Mouse (Mus musculus): Measurements from ENCODE around the gene Vamp9. TPM values are rescaled to one million over a fixed set of nuclear protein-coding genes. Genes with fewer than 3 reads are reported as not detected.

Vamp9 gene
- polyA plus RNA-seq, 1 experiment from 2014 or later: 1.0 TPM

GRCm38 (mm10) chr5:100000048-100000447, 94.0 kb downstream of the Vamp9 start:
- Histone ChIP-seq H3K27me3 (replicated peaks; ENCODE audit: control insufficient read depth, insufficient read depth, low read length) (no peaks in the 10 kb centered on the region), H3K4me1 (replicated peaks; ENCODE audit: control insufficient read depth, insufficient read depth, low read length) (no peaks in the 10 kb centered on the region), H3K4me3 (replicated peaks; ENCODE audit: low read length) (no peak overlapping the region), H3K9ac (replicated peaks; ENCODE audit: low read depth, low read length) (no peak overlapping the region), H3K9me3 (ENCODE audit: control insufficient read depth, low read length) (no peaks in the 10 kb centered on the region), H3K27ac (ENCODE audit: low read length) (no peak overlapping the region), H3K36me3 (ENCODE audit: control insufficient read depth, insufficient read depth) (no peaks in the 10 kb centered on the region), H3K4me2 (ENCODE audit: low read length) (no peak overlapping the region)
- no peak for ATAC-seq
- WGBS: 78% methylated on average over 7 of the region's 7 CpGs

- WGBS: 46% methylated on average over 6 of the region's 8 CpGs
- Histone ChIP-seq H3K9me3 (ENCODE audit: control insufficient read depth, low read length) (no peaks in the 10 kb centered on the region), H3K27ac (ENCODE audit: low read length) (no peak overlapping the region), H3K36me3 (ENCODE audit: control insufficient read depth, insufficient read depth) (no peaks in the 10 kb centered on the region), H3K4me3 (replicated peaks; ENCODE audit: low read length) (no peak overlapping the region), H3K4me2 (ENCODE audit: low read length) (no peak overlapping the region), H3K27me3 (replicated peaks; ENCODE audit: control insufficient read depth, insufficient read depth, low read length) (no peaks in the 10 kb centered on the region), H3K4me1 (replicated peaks; ENCODE audit: control insufficient read depth, insufficient read depth, low read length) (no peaks in the 10 kb centered on the region), H3K9ac (replicated peaks; ENCODE audit: low read depth, low read length) (no peak overlapping the region)
- ATAC-seq: no peak
Measured at GRCm38 (mm10) chr5:100000500-100000899, 94.4 kb downstream of the Vamp9 start.

Other genes with a start within 250 kb of the Vamp9 start
- gene Rasgef1b, start 177.2 kb upstream of the Vamp9 start, polyA plus RNA-seq (2015; fragmentation: Nextera tagmentation; extraction: Ambion mirVana): 107 and 121 TPM in 2 replicates
- gene Hnrnpd, start 72.7 kb downstream of the Vamp9 start, polyA plus RNA-seq (2015; fragmentation: Nextera tagmentation; extraction: Ambion mirVana): 164 and 187 TPM in 2 replicates
- 2.2 and 3.1 TPM in 2 replicates for gene 4930524J08Rik, start 72.8 kb downstream of the Vamp9 start, polyA plus RNA-seq (2015; fragmentation: Nextera tagmentation; extraction: Ambion mirVana)
- 246 and 250 TPM in 2 replicates for gene Hnrnpdl, start 133.4 kb downstream of the Vamp9 start, polyA plus RNA-seq (2015; fragmentation: Nextera tagmentation; extraction: Ambion mirVana)
- gene Enoph1, start 133.7 kb downstream of the Vamp9 start, polyA plus RNA-seq (2015; fragmentation: Nextera tagmentation; extraction: Ambion mirVana): 68.0 and 69.1 TPM in 2 replicates